ENCODE assay signal across 8 mouse cellular contexts in the genomic region with DNA sequence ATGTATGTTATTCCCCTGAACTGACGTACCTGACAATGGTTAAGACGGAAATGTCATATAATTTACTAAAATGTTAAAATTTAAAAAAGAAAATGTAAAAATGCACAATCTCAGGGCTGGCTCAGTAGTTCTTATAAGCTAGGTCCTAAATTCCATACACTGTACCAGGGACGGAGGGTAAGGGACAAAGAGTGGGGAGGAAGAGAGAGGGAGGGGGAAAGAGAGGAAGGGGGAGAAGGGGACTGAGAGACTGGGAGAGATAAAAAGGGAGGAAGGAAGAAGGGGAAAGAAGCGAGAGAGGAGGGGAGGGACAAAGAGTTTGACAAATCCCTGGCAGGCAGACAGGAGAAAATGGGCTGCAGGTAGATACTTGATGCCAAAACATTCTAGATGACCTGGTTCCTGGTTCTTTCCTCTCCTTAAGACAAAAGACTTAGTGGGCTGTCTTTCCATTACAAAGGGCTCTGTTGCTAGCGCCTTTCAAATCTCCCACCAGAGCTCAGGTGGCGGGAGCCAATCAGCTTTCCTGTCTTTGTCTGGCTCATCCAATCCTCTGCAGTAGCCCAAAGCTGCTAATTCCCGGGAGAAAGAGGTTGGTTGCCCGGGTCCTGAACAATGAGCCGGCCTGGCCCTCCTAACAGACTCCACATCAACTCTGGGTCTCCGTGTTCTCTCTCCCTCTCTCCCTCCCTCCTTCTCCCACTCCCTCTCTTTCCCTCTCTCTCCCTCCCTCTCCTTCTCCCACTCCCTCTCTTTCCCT.
DNase-seq lines count a peak whose midpoint lies in the region; ATAC-seq lines count a peak whose summit lies in the region.

No protein-coding gene starts in this region.

- H3K27ac ChIP-seq in limb, embryonic 11.5 days (replicated peaks; ENCODE audit: low read depth, low read length), result peak overlapping the region; percentile 74

- no peaks in the 10 kb centered on the region for H3K9me3 ChIP-seq in limb, embryonic 11.5 days (ENCODE audit: control insufficient read depth, low read length)

- WGBS in limb, embryonic 11.5 days, result 29% methylated on average over 10 of the region's 10 CpGs

- H3K27me3 ChIP-seq in limb, embryonic 11.5 days (ENCODE audit: control insufficient read depth, insufficient read depth, low read length), result no peaks in the 10 kb centered on the region

- no peak overlapping the region for H3K4me3 ChIP-seq in limb, embryonic 11.5 days (ENCODE audit: low read depth, low read length)

- H3K36me3 ChIP-seq in limb, embryonic 11.5 days (ENCODE audit: control insufficient read depth, insufficient read depth, low read length), result no peaks in the 10 kb centered on the region

- H3K4me2 ChIP-seq in limb, embryonic 11.5 days (ENCODE audit: low read depth, severe bottlenecking), result no peak overlapping the region

- no peak overlapping the region; the same call in 1 of the 2 replicates for H3K9ac ChIP-seq in limb, embryonic 11.5 days (ENCODE audit: low read length)

- DNase-seq in cerebellum, postnatal 14 days, result peak; percentile 59 to 64
- no peak for DNase-seq in cerebellum, adult 11-12 months
- DNase-seq in right cerebral cortex, postnatal 14 days, result peak; percentile 28
- no peak for DNase-seq in right cerebral cortex, postnatal 36 days (ENCODE audit: low spot score in 2 of 2)
- peak; percentile 81 for DNase-seq in limb, embryonic 11.5 days (ENCODE audit: low spot score)
- DNase-seq in testis, postnatal 14 days (ENCODE audit: low spot score), result peak; percentile 54
- DNase-seq in thymus, postnatal 14 days, result no peak
- DNase-seq in gastrocnemius, postnatal 10 days, result no peak

- H3K4me1 ChIP-seq in limb, embryonic 11.5 days (ENCODE audit: control insufficient read depth, insufficient read depth, low read length), result no peaks in the 10 kb centered on the region

- ATAC-seq in limb, embryonic 11.5 days (ENCODE audit: insufficient number of reproducible peaks, low FRiP score, low TSS enrichment, low read depth), result peak; percentile 88

Comparison
In these comparisons a context has a peak if more than half of its experiments do, and no peak if none do; other contexts are left out.
1. DNase-seq: peak in cerebellum, postnatal 14 days (2 of 2), right cerebral cortex, postnatal 14 days (single experiment), limb, embryonic 11.5 days (single experiment) and testis, postnatal 14 days (single experiment); none in cerebellum, adult 11-12 months (single experiment), right cerebral cortex, postnatal 36 days (0 of 2), thymus, postnatal 14 days (single experiment) and gastrocnemius, postnatal 10 days (single experiment).